Mouse (Mus musculus) fat pad, adult 2 months (tissue): ENCODE results near the gene Ilk.

Experiments
- DNase-seq: peaks from one replicate; pipeline ENCODE4 v3.0.0-alpha.2; 2011; ENCODE audit warnings: low read depth, low spot score; ENCODE audit errors: extremely low read depth

Gene Ilk

DNA sequence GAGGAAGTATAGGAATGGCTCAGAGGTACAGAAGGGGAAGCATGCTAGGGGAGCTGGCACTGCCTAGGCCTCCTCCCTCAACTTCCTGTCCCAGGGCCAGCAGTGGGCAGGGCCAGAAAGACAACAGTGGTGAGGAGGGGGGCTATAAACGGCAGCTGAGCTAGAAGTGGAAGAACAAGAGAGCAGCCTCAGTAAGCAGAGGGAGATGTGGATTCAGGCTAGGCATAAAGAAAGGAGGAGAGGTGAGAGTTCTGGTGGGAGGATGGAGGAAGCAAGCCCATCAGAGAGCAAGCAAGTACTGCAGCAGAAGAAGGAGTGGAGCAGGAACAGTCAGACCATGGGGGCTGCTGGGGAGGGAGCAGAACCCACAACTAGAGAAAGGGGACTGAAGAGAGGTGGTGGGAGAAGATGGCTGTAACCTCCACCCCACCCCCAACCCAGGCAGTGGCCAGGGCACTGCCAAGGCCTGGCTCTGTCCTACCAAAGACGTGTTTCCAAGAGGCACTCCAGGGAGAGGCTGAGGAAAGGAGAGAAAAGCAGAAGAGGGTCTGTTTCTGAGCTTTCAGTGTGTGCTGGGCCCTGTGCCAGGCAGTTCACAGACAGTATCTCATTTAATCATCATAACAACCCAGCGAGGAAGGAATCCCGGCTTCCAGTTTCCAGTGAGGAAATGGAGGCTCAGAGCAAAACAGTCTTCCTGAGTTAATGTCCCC, 42.3 kb downstream of the Ilk start:
- DNase-seq = no peak

GRCm38 (mm10) chr7:105783861-105784260, 47.5 kb downstream of the Ilk start:
- no peak for DNase-seq

DNA sequence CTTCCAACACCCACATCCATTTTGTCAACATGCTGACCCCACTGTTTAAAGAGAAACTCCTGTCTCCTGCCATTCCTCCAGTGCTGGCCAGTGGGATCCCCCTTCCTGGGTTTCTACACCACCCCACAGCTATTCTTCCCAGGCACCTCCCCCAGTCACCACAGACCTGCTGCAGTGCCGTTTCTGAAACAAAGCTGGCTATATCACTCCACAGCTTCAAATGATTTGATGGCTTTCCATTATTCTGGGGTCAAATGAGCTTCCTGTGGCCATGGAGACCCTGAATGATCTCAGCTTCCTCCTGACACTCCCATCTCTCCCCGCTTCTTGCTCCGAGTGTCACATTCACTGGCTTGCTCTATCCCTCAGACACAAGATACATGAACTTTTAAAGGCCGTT, 48.2 kb downstream of the Ilk start:
- no peak for DNase-seq

DNA sequence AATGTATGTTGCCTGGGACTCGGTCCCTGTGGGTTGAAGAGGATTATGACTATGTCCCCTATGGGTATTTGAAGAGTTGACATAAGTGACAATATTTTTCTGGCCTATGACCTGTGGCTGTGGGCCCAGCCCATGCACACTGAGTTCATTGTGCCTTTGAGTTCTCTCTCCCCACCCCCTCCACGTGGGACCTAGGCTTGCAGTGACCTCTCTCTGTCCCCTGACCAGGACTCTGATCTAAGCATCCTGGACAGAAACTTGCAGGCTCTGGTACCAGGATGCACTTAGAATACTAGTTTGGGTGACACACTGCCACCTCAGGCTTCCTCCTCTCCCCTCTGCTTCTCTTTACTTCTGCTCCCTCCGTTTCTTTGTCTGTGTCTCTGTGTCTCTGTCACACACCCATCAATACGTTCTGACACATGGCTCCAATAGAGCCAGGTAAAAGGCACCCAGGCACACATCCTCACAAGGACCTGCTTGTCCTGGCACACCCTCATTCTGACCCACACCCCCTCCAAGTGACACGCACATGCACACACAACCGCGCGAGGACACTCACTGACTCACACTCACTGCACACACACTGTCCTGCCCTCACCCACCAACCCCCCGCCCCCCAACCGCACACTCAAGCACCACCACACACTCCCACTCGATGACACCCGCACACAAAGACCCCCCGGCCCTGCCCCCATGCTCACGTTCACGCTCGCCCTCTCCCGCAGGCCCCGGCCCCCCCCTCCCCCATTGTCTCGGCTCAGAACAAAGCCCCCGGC, 50.3 kb downstream of the Ilk start:
- no peak for DNase-seq

GRCm38 (mm10) chr7:105787285-105788140, 51.1 kb downstream of the Ilk start, which contains the start of gene Dchs1:
Dchs1 (minus strand) TSS chr7:105787654.
- DNase-seq = no peak

GRCm38 (mm10) chr7:105791147-105791546, 54.8 kb downstream of the Ilk start:
- no peak for DNase-seq
